Mouse (Mus musculus) CH12.LX (cell line): Measurements from ENCODE around the gene Icmt. TPM values are rescaled to one million over a fixed set of nuclear protein-coding genes. Genes with fewer than 3 reads are reported as not detected.
A peak's percentile ranks its signal among the peaks of the same experiment; 100 is the strongest.

ENCODE experiments used
- DNase-seq: peaks from one replicate; pipeline ENCODE4 v3.0.0-alpha.2; 2013; ENCODE audit errors: extremely low read depth
- H3K27ac ChIP-seq: 2 replicates; pipeline ENCODE4 v1.5.1; 2012; ENCODE audit warnings: low read depth, mild to moderate bottlenecking, control low read depth, moderate library complexity; ENCODE audit not compliant: insufficient read depth
- H3K27me3 ChIP-seq: replicated peaks from 2 replicates; pipeline ENCODE3; 2012; ENCODE audit warnings: inconsistent platforms
- H3K36me3 ChIP-seq, 2 experiments: replicated peaks in 1 of 2; 2 replicates each; pipeline versions ENCODE3 to v1.6.1; 2012; ENCODE audit warnings: inconsistent platforms in 1 of 2, low read length in 1 of 2, mild to moderate bottlenecking in 1 of 2, mixed read lengths in 1 of 2, moderate library complexity in 1 of 2; ENCODE audit not compliant: control insufficient read depth in 1 of 2, insufficient read depth in 1 of 2
- H3K4me1 ChIP-seq, 2 experiments: 2 replicates each; pipeline ENCODE4 v1.6.1; 2012; ENCODE audit warnings: inconsistent platforms in 1 of 2, moderate library complexity in 1 of 2; ENCODE audit not compliant: insufficient read depth in 2 of 2, control insufficient read depth in 1 of 2
- H3K4me2 ChIP-seq: 2 replicates; pipeline ENCODE4 v1.6.1; 2012; ENCODE audit warnings: low read depth, mild to moderate bottlenecking, control low read depth; ENCODE audit not compliant: poor library complexity, insufficient read depth, severe bottlenecking
- H3K4me3 ChIP-seq, 3 experiments: fragments of 150-350 bp in 1 of 3; sonication (generic) in 1 of 3; replicated peaks in 1 of 3; 2 replicates each; pipeline versions ENCODE3 to v1.5.1; 2011 to 2012; ENCODE audit warnings: low read depth in 2 of 3, low read length in 2 of 3, mild to moderate bottlenecking in 2 of 3, moderate library complexity in 2 of 3, control low read depth in 1 of 3, improper control_type of control experiment in 1 of 3, inconsistent platforms in 1 of 3, mixed read lengths in 1 of 3; ENCODE audit not compliant: poor library complexity in 1 of 3
- H3K79me2 ChIP-seq: replicated peaks from 2 replicates; pipeline ENCODE4 v1.6.1; 2012; ENCODE audit warnings: mild to moderate bottlenecking, moderate library complexity; ENCODE audit not compliant: control insufficient read depth, poor library complexity, insufficient read depth, severe bottlenecking; ENCODE audit errors: extremely low read depth
- H3K9ac ChIP-seq: 2 replicates; pipeline ENCODE4 v1.6.1; 2012; ENCODE audit warnings: low read depth, mild to moderate bottlenecking, control low read depth, moderate library complexity; ENCODE audit not compliant: insufficient read depth
- H3K9me3 ChIP-seq: replicated peaks from 2 replicates; pipeline ENCODE3; 2012; ENCODE audit warnings: low read length, inconsistent platforms, mixed read lengths
- BHLHE40 ChIP-seq: IDR thresholded peaks from 2 replicates; pipeline ENCODE4 v1.6.1; 2011; ENCODE audit warnings: mild to moderate bottlenecking, low read depth, low read length, improper control_type of control experiment
- CHD1 ChIP-seq: IDR thresholded peaks from 2 replicates; pipeline ENCODE4 v1.6.1; 2012; ENCODE audit warnings: low read depth, low read length, improper control_type of control experiment, inconsistent platforms
- CHD2 ChIP-seq: IDR thresholded peaks from 2 replicates; pipeline ENCODE4 v1.6.1; 2011; ENCODE audit warnings: low read length, improper control_type of control experiment
- CTCF ChIP-seq, 2 experiments: IDR thresholded peaks in 1 of 2; conservative IDR thresholded peaks in 1 of 2; 2 replicates each; pipeline ENCODE4 v1.5.1; 2011 to 2012; ENCODE audit warnings: low read depth in 2 of 2, low read length in 2 of 2, improper control_type of control experiment in 1 of 2, inconsistent platforms in 1 of 2, mild to moderate bottlenecking in 1 of 2, moderate library complexity in 1 of 2
- E2F4 ChIP-seq: IDR thresholded peaks from 2 replicates; pipeline ENCODE4 v1.6.1; 2011; ENCODE audit warnings: low read depth, low read length, improper control_type of control experiment; ENCODE audit not compliant: insufficient replicate concordance
- ELF1 ChIP-seq: IDR thresholded peaks from 2 replicates; pipeline ENCODE4 v1.6.1; 2014; ENCODE audit warnings: low read depth, mild to moderate bottlenecking, inconsistent platforms, low read length, improper control_type of control experiment
- EP300 ChIP-seq: IDR thresholded peaks from 2 replicates; pipeline ENCODE4 v1.6.1; 2011; ENCODE audit warnings: low read length, improper control_type of control experiment
- ETS1 ChIP-seq: conservative IDR thresholded peaks from 2 replicates; pipeline ENCODE4 v1.6.1; 2012; ENCODE audit warnings: low read depth, mild to moderate bottlenecking, inconsistent platforms, low read length, improper control_type of control experiment, moderate library complexity
- GABPA ChIP-seq: IDR thresholded peaks from 2 replicates; pipeline ENCODE4 v1.6.1; 2012; ENCODE audit warnings: low read depth, low read length, improper control_type of control experiment, inconsistent platforms; ENCODE audit not compliant: insufficient replicate concordance
- HCFC1 ChIP-seq: IDR thresholded peaks from 2 replicates; pipeline ENCODE4 v1.6.1; 2012; ENCODE audit warnings: low read depth, mild to moderate bottlenecking, inconsistent platforms, low read length, improper control_type of control experiment
- IRF4 ChIP-seq: IDR thresholded peaks from 2 replicates; pipeline ENCODE4 v1.6.1; 2014; ENCODE audit warnings: low read depth, mild to moderate bottlenecking, inconsistent platforms, low read length, improper control_type of control experiment
- JUN ChIP-seq: IDR thresholded peaks from 2 replicates; pipeline ENCODE4 v1.6.1; 2011; ENCODE audit warnings: low read depth, mild to moderate bottlenecking, low read length, improper control_type of control experiment, moderate library complexity; ENCODE audit not compliant: insufficient read depth
- JUND ChIP-seq: conservative IDR thresholded peaks from 2 replicates; pipeline ENCODE4 v1.6.1; 2011; ENCODE audit warnings: low read depth, low read length, improper control_type of control experiment
- KAT2A ChIP-seq: IDR thresholded peaks from 2 replicates; pipeline ENCODE4 v1.6.1; 2012; ENCODE audit warnings: low read length, improper control_type of control experiment, inconsistent platforms; ENCODE audit not compliant: insufficient replicate concordance
- MAFK ChIP-seq: IDR thresholded peaks from 2 replicates; pipeline ENCODE4 v1.6.1; 2011; ENCODE audit warnings: low read length, improper control_type of control experiment; ENCODE audit not compliant: insufficient replicate concordance
- MAX ChIP-seq: IDR thresholded peaks from 2 replicates; pipeline ENCODE4 v1.6.1; 2011; ENCODE audit warnings: low read length, improper control_type of control experiment
- MAZ ChIP-seq: IDR thresholded peaks from 2 replicates; pipeline ENCODE4 v1.6.1; 2012; ENCODE audit warnings: low read depth, mild to moderate bottlenecking, inconsistent platforms, low read length, improper control_type of control experiment, moderate library complexity
- MEF2A ChIP-seq: IDR thresholded peaks from 2 replicates; pipeline ENCODE4 v1.6.1; 2014; ENCODE audit warnings: low read depth, mild to moderate bottlenecking, inconsistent platforms, low read length, improper control_type of control experiment, borderline replicate concordance
- MXI1 ChIP-seq: IDR thresholded peaks from 2 replicates; pipeline ENCODE4 v1.6.1; 2011; ENCODE audit warnings: mild to moderate bottlenecking, low read depth, low read length, improper control_type of control experiment
- MYC ChIP-seq: IDR thresholded peaks from 2 replicates; pipeline ENCODE4 v1.6.1; 2011; ENCODE audit warnings: low read depth, mild to moderate bottlenecking, improper control_type of control experiment, low read length
- NELFE ChIP-seq: IDR thresholded peaks from 2 replicates; pipeline ENCODE4 v1.6.1; 2011; ENCODE audit warnings: low read depth, low read length, improper control_type of control experiment
- NRF1 ChIP-seq: IDR thresholded peaks from 2 replicates; pipeline ENCODE4 v1.6.1; 2014; ENCODE audit warnings: low read depth, mild to moderate bottlenecking, inconsistent platforms, low read length, improper control_type of control experiment, moderate library complexity
- PAX5 ChIP-seq: IDR thresholded peaks from 2 replicates; pipeline ENCODE4 v1.6.1; 2012; ENCODE audit warnings: low read length, inconsistent platforms, mixed read lengths
- POLR2A ChIP-seq: IDR thresholded peaks from 2 replicates; pipeline ENCODE4 v1.6.1; 2011; ENCODE audit warnings: low read depth, mild to moderate bottlenecking, improper control_type of control experiment, low read length
- POLR2AphosphoS2 ChIP-seq: IDR thresholded peaks from 2 replicates; pipeline ENCODE4 v1.6.1; 2011; ENCODE audit warnings: low read depth, low read length, improper control_type of control experiment
- RAD21 ChIP-seq: IDR thresholded peaks from 2 replicates; pipeline ENCODE4 v1.6.1; 2011; ENCODE audit warnings: low read depth, mild to moderate bottlenecking, low read length, improper control_type of control experiment, moderate library complexity
- RCOR1 ChIP-seq: conservative IDR thresholded peaks from 2 replicates; pipeline ENCODE4 v1.6.1; 2012; ENCODE audit warnings: low read depth, mild to moderate bottlenecking, inconsistent platforms, low read length, improper control_type of control experiment
- SIN3A ChIP-seq: IDR thresholded peaks from 2 replicates; pipeline ENCODE4 v1.6.1; 2012; ENCODE audit warnings: low read length, improper control_type of control experiment, inconsistent platforms
- SMC3 ChIP-seq: IDR thresholded peaks from 2 replicates; pipeline ENCODE4 v1.6.1; 2011; ENCODE audit warnings: low read depth, low read length, improper control_type of control experiment
- TBP ChIP-seq: conservative IDR thresholded peaks from 2 replicates; pipeline ENCODE4 v1.6.1; 2011; ENCODE audit warnings: low read depth, low read length, improper control_type of control experiment
- TCF12 ChIP-seq: IDR thresholded peaks from 2 replicates; pipeline ENCODE4 v1.6.1; 2014; ENCODE audit warnings: low read depth, mild to moderate bottlenecking, inconsistent platforms, low read length, improper control_type of control experiment
- UBTF ChIP-seq: IDR thresholded peaks from 2 replicates; pipeline ENCODE4 v1.6.1; 2012; ENCODE audit warnings: low read depth, mild to moderate bottlenecking, inconsistent platforms, low read length, improper control_type of control experiment, moderate library complexity
- USF1 ChIP-seq: IDR thresholded peaks from 2 replicates; pipeline ENCODE4 v1.6.1; 2014; ENCODE audit warnings: low read depth, mild to moderate bottlenecking, inconsistent platforms, low read length, improper control_type of control experiment
- USF2 ChIP-seq: conservative IDR thresholded peaks from 2 replicates; pipeline ENCODE4 v1.6.1; 2011; ENCODE audit warnings: low read depth, low read length, improper control_type of control experiment
- ZC3H11A ChIP-seq: IDR thresholded peaks from 2 replicates; pipeline ENCODE4 v1.6.1; 2012; ENCODE audit warnings: low read depth, mild to moderate bottlenecking, inconsistent platforms, low read length, improper control_type of control experiment
- ZKSCAN1 ChIP-seq: IDR thresholded peaks from 2 replicates; pipeline ENCODE4 v1.6.1; 2012; ENCODE audit warnings: low read depth, inconsistent platforms, low read length, improper control_type of control experiment, borderline replicate concordance
- ZMIZ1 ChIP-seq: IDR thresholded peaks from 2 replicates; pipeline ENCODE4 v1.6.1; 2012; ENCODE audit warnings: low read depth, mild to moderate bottlenecking, inconsistent platforms, low read length, improper control_type of control experiment
- ZNF384 ChIP-seq: IDR thresholded peaks from 2 replicates; pipeline ENCODE4 v1.6.1; 2012; ENCODE audit warnings: low read depth, low read length, improper control_type of control experiment, inconsistent platforms
- dilution Hi-C: fragments of 300-500 bp; cut with MboI; formaldehyde crosslinking; loops from 2 replicates; pipeline ENCODE4 v1.14.3; 2020; ENCODE audit warnings: low sequenced_read_pairs; ENCODE audit not compliant: extremely low pct_unique_long_range_greater_than_20kb, extremely low pct_ligation_motif_present
- in situ Hi-C: fragments of 300-500 bp; cut with MboI; formaldehyde crosslinking; loops from 3 replicates; pipeline ENCODE4 v1.14.3; 2019; ENCODE audit warnings: low sequenced_read_pairs, low pct_ligation_motif_present, low pct_unique_long_range_greater_than_20kb, mixed read lengths
- polyA plus RNA-seq: library from polyadenylated mRNA; unstranded; fragments of >175 nt; gene quantifications from 2 replicates; pipeline ENCODE4 v1.2.1, GENCODE M21; 2012; ENCODE audit warnings: low read depth; ENCODE audit not compliant: insufficient read length
- total RNA-seq, 2 experiments: library from RNA; depleted of rRNA; stranded (reverse); fragments of 300-350 nt in 1 of 2; fragments of >200 nt in 1 of 2; gene quantifications; 2 replicates each; pipeline ENCODE4 v1.2.3; 2012 to 2014

Icmt gene
- total and polyA plus RNA-seq, 3 experiments = 18.5 to 29.8 (median 21.5) TPM

DNA sequence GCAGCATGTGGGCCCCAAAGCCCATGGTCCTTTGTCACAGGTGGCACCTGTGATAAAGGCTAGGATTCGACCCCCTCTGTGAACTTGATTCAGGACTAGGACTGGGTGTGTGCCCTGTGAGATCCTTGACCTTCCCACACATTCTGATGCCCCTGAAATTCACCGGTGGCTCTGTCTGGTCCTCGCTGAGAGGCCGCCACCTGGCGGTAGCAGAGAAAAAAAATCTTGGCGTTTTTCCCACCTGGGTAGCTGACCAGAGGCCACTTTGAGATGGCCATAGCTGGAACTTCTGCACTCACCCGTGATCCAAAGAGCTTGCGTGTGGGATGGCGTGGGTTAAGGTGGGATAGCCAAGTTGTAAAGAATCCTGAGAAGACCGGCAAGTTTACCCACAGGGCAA is 11.5 kb upstream of the Icmt start:
- H3K9ac ChIP-seq = no peak overlapping the region
- dilution Hi-C loops = no loop called here
- no peak overlapping the region for H3K4me3 ChIP-seq
- no peak overlapping the region for H3K27ac ChIP-seq
- no peak overlapping the region for H3K4me2 ChIP-seq
- peaks cover 0 to 5% of the 10 kb centered on the region in 2 experiments for H3K36me3 ChIP-seq
- in situ Hi-C loops = loop anchor here (25.0 kb wide), 1 partner anchor 1827 kb away; no protein-coding TSS in a partner anchor
- H3K27me3 ChIP-seq = peaks cover 56% of the 10 kb centered on the region
- peaks cover 9 to 25% of the 10 kb centered on the region in 2 experiments for H3K4me1 ChIP-seq
- no peak for DNase-seq
- H3K79me2 ChIP-seq = no peaks in the 10 kb centered on the region
- TF ChIP-seq RAD21 (peak; percentile 72), JUND (no peak), JUN (no peak), ELF1 (no peak), MAFK (no peak), TCF12 (no peak), E2F4 (no peak), ZNF384 (no peak), PAX5 (no peak), NELFE (peak; percentile 20; the same call in 1 of the 2 replicates), EP300 (no peak), CHD2 (no peak), MAX (no peak), IRF4 (peak; percentile 24; the same call in 1 of the 2 replicates), NRF1 (no peak), MXI1 (no peak), CHD1 (no peak), USF1 (no peak), BHLHE40 (no peak), UBTF (no peak), GABPA (no peak), ZKSCAN1 (no peak), MEF2A (no peak), KAT2A (no peak), CTCF (conservative IDR thresholded peaks at IDR 0.05 in 1 of 2, IDR thresholded peaks at IDR 0.05 in 1 of 2; ENCODE audit: low read depth in 2 of 2, low read length in 2 of 2) (peak; percentile 44 to 86), TBP (no peak), ZC3H11A (peak; percentile 53), RCOR1 (no peak), SIN3A (0 out of 2 replicates have a peak, but pooled peaks have one; percentile 40), MAZ (no peak), ZMIZ1 (no peak), POLR2A (no peak), POLR2AphosphoS2 (no peak), SMC3 (peak; percentile 92), USF2 (no peak), HCFC1 (no peak), ETS1 (no peak), MYC (no peak)
- H3K9me3 ChIP-seq = peaks cover 3% of the 10 kb centered on the region
